Mouse (Mus musculus): Measurements from ENCODE around the gene Snai3.

- no peak for TF ChIP-seq GATA1 (IDR thresholded peaks at IDR 0.05; ENCODE audit: low read length)
- TF ChIP-seq TAL1 (IDR thresholded peaks at IDR 0.05; ENCODE audit: low read length): no peak
Measured at GRCm38 (mm10) chr8:122443262-122444006, 17.1 kb downstream of the Snai3 start, which contains the start of gene Mvd.
